Mouse (Mus musculus) embryonic stem cell, embryonic (primary cell): ENCODE data around the gene Il4ra.

Source experiments
- CTCF ChIA-PET, 4 experiments: fragments of 300-600 bp in 2 of 4; fragments of 350-600 bp in 2 of 4; sonication (Branson Sonifier 250); formaldehyde crosslinking; loops; one replicate each; lab custom pipeline; 2022; ENCODE audit warnings: inconsistent platforms in 2 of 4; lab: Charles Lee
- POLR2A ChIA-PET, 4 experiments: fragments of 300-600 bp in 2 of 4; fragments of 350-600 bp in 2 of 4; sonication (Branson Sonifier 250); formaldehyde crosslinking; loops; one replicate each; lab custom pipeline; 2022; ENCODE audit warnings: antibody characterized with exemption in 4 of 4, inconsistent platforms in 1 of 4; lab: Charles Lee

The Il4ra gene

GRCm38 (mm10) chr7:125579545-125580219 is 27.8 kb downstream of the Il4ra start:
- POLR2A ChIA-PET: interaction anchor here in 1 of 4 experiments (1.5 kb wide), 1 partner anchor 88 kb away, joined by 4 read pairs; the partner anchor contains the start of gene Nsmce1
- CTCF ChIA-PET: interaction anchor here in 1 of 4 experiments (0.6 kb wide), 1 partner anchor 41 kb away, joined by 3 read pairs; no protein-coding TSS in a partner anchor

- POLR2A ChIA-PET: interaction anchor here in 1 of 4 experiments (0.6 to 1.9 kb wide), 3 partner anchors 8 to 182 kb away, joined by 3 to 8 read pairs (median 6); no protein-coding TSS in a partner anchor
These were observed 28.3 kb downstream of the Il4ra start for GRCm38 (mm10) chr7:125580220-125580549.

GRCm38 (mm10) chr7:125580625-125581316 is 28.9 kb downstream of the Il4ra start:
- CTCF ChIA-PET: interaction anchor here (0.6 to 1.9 kb wide), 12 partner anchors 8 to 1197 kb away, joined by 3 to 12 read pairs (median 4); no protein-coding TSS in a partner anchor

More at GRCm38 (mm10) chr7:125580220-125580549, 28.3 kb downstream of the Il4ra start:
- CTCF ChIA-PET: interaction anchor here (0.6 to 1.8 kb wide), 4 partner anchors 9 to 119 kb away, joined by 3 to 12 read pairs (median 4); no protein-coding TSS in a partner anchor

GRCm38 (mm10) chr7:125581317-125581672 is 29.4 kb downstream of the Il4ra start:
- POLR2A ChIA-PET: interaction anchor here in 2 of 4 experiments (0.5 to 1.9 kb wide), 8 partner anchors 9 to 948 kb away, joined by 3 to 8 read pairs (median 4); partner anchors contain the start of gene Nsmce1 (in 1 of the 2)
- CTCF ChIA-PET: interaction anchor here (0.6 to 1.9 kb wide), 17 partner anchors 9 to 1198 kb away, joined by 3 to 12 read pairs (median 4); partner anchors contain the start of genes D430042O09Rik (in 1 of the 4) and Gtf3c1 (in 1 of the 4)

More at GRCm38 (mm10) chr7:125580625-125581316, 28.9 kb downstream of the Il4ra start:
- POLR2A ChIA-PET: interaction anchor here in 2 of 4 experiments (0.6 to 1.9 kb wide), 8 partner anchors 8 to 182 kb away, joined by 3 to 8 read pairs (median 4); partner anchors contain the start of gene Nsmce1 (in 1 of the 2)

- ChIA-PET POLR2A (no interaction called here), CTCF (interaction anchor here in 1 of 4 experiments (0.7 kb wide), 1 partner anchor 114 kb away, joined by 3 read pairs; no protein-coding TSS in a partner anchor)
These were observed 31.5 kb downstream of the Il4ra start for GRCm38 (mm10) chr7:125583325-125584004.

- POLR2A ChIA-PET: no interaction called here
- CTCF ChIA-PET: interaction anchor here in 2 of 4 experiments (0.7 kb wide), 3 partner anchors 54 to 149 kb away, joined by 3 to 4 read pairs (median 3); no protein-coding TSS in a partner anchor
These were observed 32.1 kb downstream of the Il4ra start for GRCm38 (mm10) chr7:125584005-125584369.

- POLR2A ChIA-PET: no interaction called here
- CTCF ChIA-PET: no interaction called here
These were observed 34.4 kb downstream of the Il4ra start for GRCm38 (mm10) chr7:125586355-125586754.

GRCm38 (mm10) chr7:125588721-125589120 is 36.8 kb downstream of the Il4ra start:
- CTCF ChIA-PET: no interaction called here
- POLR2A ChIA-PET: no interaction called here

GRCm38 (mm10) chr7:125589896-125590295 is 38.0 kb downstream of the Il4ra start:
- ChIA-PET CTCF (interaction anchor here in 1 of 4 experiments (0.9 kb wide), 1 partner anchor 120 kb away, joined by 3 read pairs; no protein-coding TSS in a partner anchor), POLR2A (no interaction called here)

GRCm38 (mm10) chr7:125593831-125594230 is 41.9 kb downstream of the Il4ra start:
- ChIA-PET POLR2A (interaction anchor here in 2 of 4 experiments (0.7 to 1.4 kb wide), 7 partner anchors 28 to 176 kb away, joined by 3 read pairs; partner anchors contain the start of genes Kdm8 (in 1 of the 2) and Nsmce1 (in 1 of the 2)), CTCF (interaction anchor here in 2 of 4 experiments (0.7 to 1.6 kb wide), 3 partner anchors 12 to 174 kb away, joined by 3 to 4 read pairs (median 3); no protein-coding TSS in a partner anchor)

- ChIA-PET CTCF (interaction anchor here in 1 of 4 experiments (1.0 kb wide), 1 partner anchor 42 kb away, joined by 3 read pairs; no protein-coding TSS in a partner anchor), POLR2A (interaction anchor here in 2 of 4 experiments (0.8 to 1.9 kb wide), 3 partner anchors 42 to 198 kb away, joined by 3 to 4 read pairs (median 4); partner anchors contain the start of gene Kdm8 (in 1 of the 2))
These were observed 44.5 kb downstream of the Il4ra start for GRCm38 (mm10) chr7:125596406-125596805.

GRCm38 (mm10) chr7:125597083-125597482 is 45.2 kb downstream of the Il4ra start:
- POLR2A ChIA-PET: no interaction called here
- CTCF ChIA-PET: interaction anchor here in 2 of 4 experiments (1.0 to 1.1 kb wide), 2 partner anchors 41 to 42 kb away, joined by 3 to 5 read pairs; no protein-coding TSS in a partner anchor

GRCm38 (mm10) chr7:125597516-125598347 is 45.8 kb downstream of the Il4ra start:
- POLR2A ChIA-PET: no interaction called here

GRCm38 (mm10) chr7:125599373-125599973 is 47.6 kb downstream of the Il4ra start:
- ChIA-PET POLR2A (interaction anchor here in 1 of 4 experiments (0.8 kb wide), 1 partner anchor 37 kb away, joined by 3 read pairs; no protein-coding TSS in a partner anchor), CTCF (interaction anchor here in 1 of 4 experiments (0.6 kb wide), 1 partner anchor 170 kb away, joined by 3 read pairs; no protein-coding TSS in a partner anchor)

More at GRCm38 (mm10) chr7:125597516-125598347, 45.8 kb downstream of the Il4ra start:
- CTCF ChIA-PET: interaction anchor here in 2 of 4 experiments (1.0 to 1.1 kb wide), 2 partner anchors 41 kb away, joined by 3 to 5 read pairs; no protein-coding TSS in a partner anchor

- POLR2A ChIA-PET: no interaction called here
- CTCF ChIA-PET: interaction anchor here in 1 of 4 experiments (1.1 kb wide), 1 partner anchor 18 kb away, joined by 3 read pairs; no protein-coding TSS in a partner anchor
These were observed 48.2 kb downstream of the Il4ra start for GRCm38 (mm10) chr7:125600136-125600535.

- CTCF ChIA-PET: interaction anchor here in 1 of 4 experiments (1.1 kb wide), 1 partner anchor 19 kb away, joined by 3 read pairs; no protein-coding TSS in a partner anchor
- POLR2A ChIA-PET: interaction anchor here in 2 of 4 experiments (0.9 to 1.2 kb wide), 2 partner anchors 8 to 28 kb away, joined by 3 read pairs; no protein-coding TSS in a partner anchor
These were observed 48.8 kb downstream of the Il4ra start for GRCm38 (mm10) chr7:125600612-125601279.
